Mouse (Mus musculus) spleen, postnatal 10 days (tissue): ENCODE measurements around the gene Onecut3.
A peak's percentile ranks its signal among the peaks of the same experiment; 100 is the strongest.

Source experiments
- DNase-seq, 2 experiments: peaks; one replicate each; pipeline ENCODE4 v3.0.0; 2021 to 2022; ENCODE audit warnings: low spot score in 2 of 2

Gene Onecut3

DNA sequence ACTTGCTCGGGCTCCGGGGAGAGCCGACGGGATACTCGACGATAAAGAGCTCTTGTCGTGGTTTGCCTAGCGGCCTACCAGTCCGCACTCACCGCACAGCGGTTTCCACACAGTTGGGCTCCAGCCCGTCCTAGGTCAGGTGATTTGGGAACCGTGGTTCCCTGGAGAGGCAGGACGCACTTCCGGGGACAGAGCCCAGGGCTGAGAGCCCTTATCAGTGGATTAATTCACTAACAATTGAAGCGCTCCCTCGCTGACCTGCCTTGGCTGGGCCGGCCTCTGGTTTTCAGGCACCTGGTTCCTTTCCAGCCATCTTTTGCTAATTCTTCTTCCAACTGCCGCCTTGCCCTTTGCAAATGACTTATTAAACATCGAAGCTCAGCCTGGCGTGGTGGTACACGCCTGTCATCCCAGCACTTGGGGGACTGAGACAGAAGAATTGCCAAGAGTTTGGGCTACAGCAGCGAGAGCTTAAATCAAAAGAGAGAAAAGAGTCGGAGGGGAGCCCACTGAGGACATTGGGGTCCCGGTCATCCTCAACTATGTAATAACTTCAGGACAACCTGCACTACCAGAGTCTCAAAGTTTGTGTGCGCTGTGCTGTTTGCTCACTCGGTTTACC is 9.1 kb downstream of the Onecut3 start:
- DNase-seq: no peak

DNA sequence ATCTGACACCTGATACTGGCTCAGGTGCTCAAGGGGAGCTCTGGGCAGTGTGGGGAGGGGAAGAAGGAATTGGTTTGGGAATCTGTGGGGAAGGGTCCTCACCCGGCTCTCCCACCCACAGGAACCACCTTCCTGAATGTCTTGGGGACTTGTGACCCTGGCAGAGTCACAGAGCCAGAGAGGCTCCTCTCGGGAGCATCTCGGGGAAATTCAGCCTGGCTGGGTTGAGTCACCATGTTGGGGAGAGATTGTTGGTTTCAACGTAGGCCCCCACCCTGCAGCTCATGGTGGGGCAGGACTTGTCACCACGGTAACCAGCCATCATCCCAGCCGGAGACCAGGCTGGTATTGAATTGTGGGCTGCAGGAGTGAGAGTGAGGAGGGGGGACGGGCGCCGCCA is 10.1 kb downstream of the Onecut3 start:
- no peak for DNase-seq

DNA sequence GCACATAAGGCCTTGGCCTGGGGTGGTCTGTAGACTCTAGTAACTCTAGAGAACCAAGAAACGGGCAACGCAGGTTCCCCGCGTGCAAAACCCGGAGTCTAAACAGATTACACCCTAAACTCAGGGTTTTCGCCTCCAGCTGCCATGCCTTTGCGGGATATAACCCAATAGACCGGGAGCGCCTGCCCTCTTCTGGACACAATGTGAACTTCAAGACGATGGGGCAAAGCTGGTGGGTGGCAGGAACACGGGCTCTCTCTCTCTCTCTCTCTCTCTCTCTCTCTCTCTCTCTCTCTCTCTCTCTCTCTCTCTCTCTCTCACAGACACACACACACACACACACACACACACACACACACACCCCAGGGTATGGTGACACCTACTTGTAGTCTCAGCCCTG is 11.6 kb downstream of the Onecut3 start:
- peak; percentile 69 to 88 for DNase-seq

DNA sequence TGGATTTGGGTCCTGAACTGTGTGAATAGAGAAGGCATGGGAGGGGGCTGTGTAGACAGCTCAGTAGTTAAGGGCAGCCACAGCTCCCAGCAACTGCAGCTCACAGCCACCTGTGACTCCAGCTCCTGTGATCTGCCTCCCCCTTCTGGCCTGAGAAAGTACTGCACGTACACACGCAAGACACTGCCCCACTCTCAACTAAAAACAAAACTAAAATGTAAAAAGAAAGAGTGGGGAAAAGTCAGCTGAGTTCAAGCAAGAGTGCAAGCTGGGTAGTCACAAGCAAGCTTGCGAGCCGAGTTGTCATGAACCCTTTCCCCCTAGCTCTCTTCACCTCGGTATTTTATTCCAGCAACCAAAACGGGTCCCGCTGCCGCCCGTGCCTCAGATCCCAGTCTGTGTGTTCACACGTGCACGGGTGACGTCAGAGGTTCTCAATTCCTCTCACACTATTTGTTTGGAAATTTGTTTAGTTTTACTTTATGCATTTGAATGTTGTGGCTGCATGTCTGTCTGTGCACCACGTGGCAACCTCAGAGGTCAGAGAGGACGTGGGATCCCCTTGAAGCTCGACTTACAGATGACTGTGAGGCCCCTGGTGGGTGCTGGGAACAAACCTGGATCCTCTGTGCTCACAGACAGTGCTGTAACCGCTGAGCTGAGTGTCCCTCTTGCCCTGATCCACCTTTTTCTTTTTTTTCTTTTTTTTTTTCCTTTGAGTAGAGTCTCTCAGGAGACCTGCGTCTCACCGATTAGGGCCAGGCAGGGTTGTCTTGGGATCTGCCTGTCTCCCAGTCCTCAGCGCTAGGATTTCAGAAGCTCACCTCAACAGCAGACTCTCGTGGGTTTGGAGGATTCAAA is 15.0 kb downstream of the Onecut3 start:
- DNase-seq: peak; percentile 87 to 94

DNA sequence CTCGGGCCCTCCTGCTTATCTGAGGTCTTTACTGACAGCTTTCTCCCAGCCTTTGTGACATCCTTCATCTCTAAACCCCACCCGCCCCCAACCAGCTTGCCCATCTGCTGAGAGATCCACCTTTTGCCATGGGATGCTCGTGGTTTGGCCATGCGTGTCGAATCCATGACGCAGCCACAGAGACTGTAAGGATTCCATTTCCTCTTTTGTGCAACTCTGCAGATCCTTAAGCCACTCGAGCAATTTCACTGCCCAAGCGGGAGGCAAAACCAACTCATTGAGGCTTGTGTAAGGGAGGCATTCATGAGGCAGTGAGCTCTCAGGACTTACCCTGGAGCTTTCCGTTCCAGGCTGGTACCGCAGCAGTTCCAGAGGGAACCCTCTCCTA is 15.6 kb downstream of the Onecut3 start:
- DNase-seq: no peak

DNA sequence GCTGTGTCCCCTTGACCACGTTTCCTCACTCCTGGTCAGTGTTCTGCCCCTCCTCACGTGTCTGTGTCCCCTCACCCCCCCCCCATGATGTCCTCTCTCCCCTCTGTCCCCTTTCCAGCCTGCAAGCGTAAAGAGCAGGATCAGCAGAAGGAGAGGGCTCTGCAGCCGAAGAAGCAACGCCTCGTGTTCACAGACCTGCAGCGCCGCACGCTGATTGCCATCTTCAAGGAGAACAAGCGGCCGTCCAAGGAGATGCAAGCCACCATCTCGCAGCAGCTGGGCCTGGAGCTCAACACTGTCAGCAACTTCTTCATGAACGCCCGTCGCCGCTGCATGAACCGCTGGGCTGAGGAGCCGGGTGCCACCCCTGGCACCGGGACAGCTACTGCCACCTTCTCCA is 19.1 kb downstream of the Onecut3 start:
- no peak for DNase-seq

DNA sequence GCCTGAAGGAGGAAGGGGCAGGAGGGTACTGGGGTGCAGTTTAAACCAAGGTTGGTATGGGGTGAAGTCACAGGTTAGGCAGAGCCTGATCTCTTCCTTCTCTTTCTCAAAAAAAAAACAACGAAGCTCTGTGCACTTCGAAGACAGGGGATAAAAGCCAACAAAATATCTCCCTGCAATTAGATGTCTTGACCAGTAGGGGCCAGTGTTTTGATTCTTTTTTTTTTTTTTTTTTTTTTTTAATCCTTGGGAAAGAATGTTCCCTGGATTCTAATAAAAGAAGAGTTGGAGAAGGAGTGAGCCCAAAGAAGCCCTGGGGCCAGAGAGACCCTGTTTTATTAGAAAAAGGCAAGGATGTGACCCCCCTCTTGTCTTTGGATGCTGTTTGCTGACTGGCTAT is 24.7 kb downstream of the Onecut3 start:
- DNase-seq: no peak

DNA sequence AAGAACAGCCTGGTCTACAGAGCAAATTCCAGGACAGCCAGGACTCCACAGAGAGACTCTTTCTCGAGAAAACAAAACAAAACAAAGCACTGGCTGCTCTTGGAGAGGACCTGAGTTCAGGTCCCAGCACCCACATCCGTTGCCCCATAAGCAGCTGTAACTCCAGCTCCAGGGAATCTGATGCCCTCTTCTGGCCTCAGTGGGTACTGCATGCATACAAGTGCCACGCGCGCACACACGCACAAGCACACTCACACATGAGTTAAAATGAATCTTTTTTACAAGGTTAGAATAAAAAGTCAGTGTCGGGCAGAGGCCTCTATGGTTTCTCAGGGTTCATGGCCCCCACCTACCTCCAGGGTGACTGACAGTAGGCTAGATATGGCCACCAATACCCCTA is 28.7 kb downstream of the Onecut3 start:
- peak in 1 of 2 experiments; percentile 58 for DNase-seq

DNA sequence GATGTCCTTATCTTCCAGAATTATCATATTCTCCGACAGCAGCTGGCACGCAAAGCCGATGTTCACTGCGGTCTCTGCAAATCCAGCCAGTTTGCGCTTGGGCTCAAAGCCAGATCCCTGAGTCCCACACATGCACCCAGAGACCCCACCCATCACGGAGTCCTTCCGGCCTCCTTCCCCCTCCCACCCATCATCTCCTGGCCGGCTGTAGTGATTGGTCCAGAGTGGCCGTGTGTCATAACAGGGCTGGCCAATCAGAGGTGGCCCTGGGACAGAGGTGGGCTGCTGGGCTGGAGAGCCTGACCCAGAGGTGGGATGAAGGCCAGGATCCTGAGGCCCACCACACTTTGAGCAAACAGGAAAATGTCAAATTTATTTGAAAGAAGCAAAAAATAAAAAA is 31.5 kb downstream of the Onecut3 start:
- no peak for DNase-seq

DNA sequence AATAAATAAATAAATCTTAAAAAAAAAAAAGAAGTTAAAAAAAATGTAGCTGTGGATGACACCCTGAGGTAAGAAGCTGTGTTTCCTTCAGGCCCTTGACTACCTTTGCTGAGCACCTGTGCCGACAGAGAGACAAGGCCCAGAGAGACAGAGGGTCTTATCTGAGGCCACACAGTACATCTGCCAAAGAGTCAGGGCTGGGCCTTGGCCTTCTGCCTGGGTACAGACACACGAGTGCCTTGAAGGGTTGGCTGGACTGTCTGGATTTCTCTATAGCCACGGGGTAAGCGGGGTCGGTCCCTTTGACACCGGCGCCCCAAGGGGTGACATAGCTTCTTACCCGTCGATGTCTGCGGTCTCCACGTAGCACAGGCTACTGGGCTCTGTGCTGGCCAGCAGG is 38.1 kb downstream of the Onecut3 start:
- peak in 1 of 2 experiments; percentile 63 for DNase-seq

DNA sequence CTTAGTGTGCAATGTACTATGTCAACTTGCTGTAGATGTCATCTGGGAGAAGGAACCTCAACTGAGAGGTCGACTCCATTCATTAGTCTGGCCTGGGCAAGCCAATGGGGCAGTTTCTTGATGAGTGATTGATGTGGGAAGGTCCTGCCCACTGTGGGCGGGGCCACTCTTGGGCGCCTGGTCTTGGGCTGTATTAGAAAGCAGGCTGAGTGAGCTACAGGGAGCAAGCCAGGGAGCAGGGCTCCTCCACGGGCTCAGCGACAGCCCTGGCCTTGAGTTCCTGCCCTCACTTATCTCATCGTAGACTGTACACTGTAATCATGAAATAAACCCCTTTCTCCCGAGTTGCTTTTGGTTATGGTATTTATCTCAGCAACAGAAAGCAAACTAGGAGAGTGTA is 39.1 kb downstream of the Onecut3 start:
- DNase-seq: peak; percentile 74 to 88

DNA sequence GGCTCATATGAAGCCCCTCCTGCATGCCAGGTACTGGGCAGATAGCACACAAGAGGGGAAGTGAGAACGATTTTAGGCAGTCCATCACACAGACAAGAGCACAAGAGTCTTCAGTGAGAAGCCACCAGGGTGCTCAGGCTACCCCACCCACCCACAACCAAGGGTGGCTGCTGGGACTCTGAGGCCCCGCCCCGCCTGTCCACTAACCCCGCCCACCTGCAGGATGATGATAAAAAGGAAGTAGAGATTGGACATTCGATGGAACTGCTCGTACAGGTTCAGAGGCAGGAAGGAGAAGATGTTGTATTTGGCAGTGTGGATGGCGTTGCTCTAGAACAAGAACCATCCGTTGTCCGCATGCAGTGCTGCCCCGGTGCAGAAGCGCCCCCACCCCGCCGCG is 40.4 kb downstream of the Onecut3 start:
- DNase-seq: peak; percentile 76 to 89

DNA sequence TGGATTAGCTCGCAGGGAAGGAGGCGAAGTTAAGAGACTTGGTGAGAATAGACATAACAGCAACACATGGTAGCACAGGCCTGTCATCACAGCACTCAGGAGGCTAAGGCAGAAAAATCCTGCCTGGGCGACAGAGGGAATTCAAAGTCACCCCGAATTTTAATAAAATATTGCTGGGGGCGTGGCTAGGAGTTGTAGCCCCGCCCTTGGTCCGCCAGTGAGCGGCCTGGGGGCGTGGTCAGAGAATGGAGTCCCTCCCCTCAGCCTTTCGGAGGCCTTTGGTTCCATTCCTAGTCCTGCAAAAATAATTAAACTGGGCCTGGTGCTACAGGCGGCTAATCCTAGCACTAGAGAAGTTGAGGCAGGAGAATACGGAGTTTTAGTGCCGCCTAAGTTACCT is 41.1 kb downstream of the Onecut3 start:
- DNase-seq: peak; percentile 74 to 90

DNA sequence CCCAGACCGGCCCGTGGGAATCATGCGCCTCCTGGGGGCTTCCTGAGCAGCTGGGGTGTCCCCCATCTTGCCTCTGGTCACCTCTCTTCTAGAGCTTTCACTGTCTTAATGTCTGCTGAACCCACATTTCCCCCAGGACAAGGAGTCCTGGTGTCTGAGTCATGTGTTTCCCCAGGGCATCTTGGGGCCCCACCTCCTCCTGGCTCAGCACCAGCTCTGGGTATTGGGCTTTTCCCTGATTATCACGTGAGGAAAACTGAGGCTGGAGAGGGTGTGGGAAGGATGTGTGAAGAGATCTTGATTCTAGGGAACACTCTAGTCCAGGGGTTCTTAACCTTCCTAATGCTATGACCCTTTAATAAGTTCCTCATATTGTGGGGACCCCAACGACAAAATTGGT is 43.5 kb downstream of the Onecut3 start:
- DNase-seq: no peak

DNA sequence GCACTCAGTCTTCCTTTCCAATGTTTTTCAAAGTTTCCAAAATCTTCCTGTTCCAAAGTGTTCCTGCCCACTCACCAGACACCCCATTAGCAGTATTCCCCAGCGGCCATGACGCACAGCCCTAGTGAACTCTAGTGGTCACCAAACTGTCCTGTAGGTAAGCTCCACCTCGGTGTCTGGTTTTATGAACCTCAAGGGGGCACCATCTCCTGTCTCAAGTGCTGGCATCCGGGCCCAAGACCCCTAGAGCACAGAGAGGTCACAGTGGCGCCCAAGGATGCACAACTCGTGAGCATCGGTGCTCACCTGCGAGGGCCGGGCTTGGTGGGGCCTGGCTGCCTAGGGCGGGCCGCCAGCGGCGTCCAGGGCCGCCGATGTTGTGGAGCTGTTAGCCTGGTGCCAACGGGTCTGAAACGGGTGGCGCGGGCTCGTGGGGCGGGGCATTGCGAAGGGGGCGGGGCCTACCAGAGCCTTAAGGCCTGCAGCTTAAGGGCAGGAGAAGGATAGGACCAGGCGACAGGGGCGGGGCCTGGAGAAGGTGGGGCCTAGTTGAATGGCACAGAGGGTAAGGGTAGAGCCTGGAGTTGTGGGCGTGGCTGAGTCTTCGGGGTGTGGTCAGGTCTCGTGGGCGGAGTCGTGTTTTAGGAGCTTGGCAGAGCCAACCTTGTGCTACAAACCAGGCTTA is 44.2 kb downstream of the Onecut3 start, which contains the start of gene Atp8b3:
Gene Atp8b3 (minus strand): TSS at position 415 of the 685 bp plus-strand sequence.
- peak; percentile 97 to 100 for DNase-seq

DNA sequence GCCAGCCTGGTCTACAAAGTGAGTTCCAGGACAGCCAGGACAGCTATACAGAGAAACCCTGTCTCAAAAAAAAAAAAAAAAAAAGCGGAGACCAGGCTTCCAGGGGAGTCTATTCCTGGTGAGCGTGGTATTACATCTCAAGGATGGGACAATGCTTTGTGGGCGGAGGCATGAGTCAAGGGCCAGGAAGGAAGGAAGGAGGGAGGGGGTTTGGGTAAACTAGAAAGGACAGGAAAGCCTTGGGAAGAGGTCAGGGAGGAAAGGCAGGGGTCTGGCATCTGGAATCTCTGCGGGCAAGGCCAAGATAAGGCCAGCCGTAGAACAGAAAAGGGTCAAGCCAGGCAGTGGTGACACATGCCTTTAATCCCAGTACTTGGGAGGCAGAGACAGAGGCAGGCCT is 44.9 kb downstream of the Onecut3 start:
- no peak for DNase-seq

DNA sequence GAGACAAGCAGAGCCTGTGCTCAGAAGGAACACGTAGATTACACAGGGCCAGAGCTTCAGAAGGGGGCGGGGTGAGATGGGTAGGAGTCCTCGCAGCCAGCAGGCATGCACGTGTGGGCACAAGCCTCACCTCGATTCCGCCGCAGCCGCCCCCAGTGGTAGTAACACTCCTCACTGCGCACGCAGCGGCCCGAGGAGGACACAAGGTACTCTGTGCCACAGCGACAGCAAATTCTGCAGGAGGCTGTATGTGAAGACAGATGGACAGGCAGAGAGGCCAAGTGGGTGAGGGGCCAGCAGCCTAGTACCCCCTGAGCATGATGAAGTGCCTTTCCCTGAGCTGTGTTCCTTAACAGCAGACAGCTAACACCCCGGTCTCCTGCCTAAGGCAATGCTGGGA is 49.2 kb downstream of the Onecut3 start:
- DNase-seq: no peak

DNA sequence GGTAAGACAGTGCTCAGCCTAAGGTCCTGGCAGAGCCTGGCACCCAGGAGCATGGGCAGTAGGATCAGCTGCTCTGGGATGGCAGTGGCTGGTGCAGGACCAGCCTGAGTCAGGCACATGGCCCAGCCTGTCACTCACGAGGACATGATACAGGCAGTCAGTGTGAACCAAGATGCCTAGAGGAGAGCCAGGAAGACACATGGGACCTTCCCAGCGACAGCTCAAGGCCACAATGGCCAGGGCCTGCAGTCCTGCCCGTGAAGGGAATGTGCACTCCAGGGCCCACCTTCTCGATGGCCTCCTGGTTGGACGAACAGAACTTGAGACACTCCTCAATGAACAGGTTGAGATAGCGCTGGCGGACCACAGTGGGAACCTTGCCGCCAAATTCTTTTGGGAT is 51.0 kb downstream of the Onecut3 start:
- DNase-seq: no peak

DNA sequence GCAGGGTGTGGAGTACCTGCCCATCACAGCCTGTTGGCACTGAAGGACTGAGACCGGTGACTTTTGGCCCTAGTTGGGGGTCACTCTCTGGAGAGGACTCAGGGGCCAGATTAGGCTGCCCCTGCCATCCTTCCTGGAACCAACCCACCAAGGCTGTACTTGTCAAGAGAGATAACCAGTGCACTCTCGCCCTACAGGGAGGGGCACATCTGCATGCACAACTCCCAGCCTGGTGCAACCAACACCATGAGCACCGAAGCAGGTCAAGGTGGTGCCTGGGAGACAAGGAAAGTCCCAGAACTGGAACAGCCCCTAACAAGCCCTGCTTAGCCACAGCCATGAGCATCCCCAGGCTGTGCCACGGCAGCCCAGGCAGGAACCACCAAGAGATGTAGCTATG is 52.3 kb downstream of the Onecut3 start:
- DNase-seq: no peak

DNA sequence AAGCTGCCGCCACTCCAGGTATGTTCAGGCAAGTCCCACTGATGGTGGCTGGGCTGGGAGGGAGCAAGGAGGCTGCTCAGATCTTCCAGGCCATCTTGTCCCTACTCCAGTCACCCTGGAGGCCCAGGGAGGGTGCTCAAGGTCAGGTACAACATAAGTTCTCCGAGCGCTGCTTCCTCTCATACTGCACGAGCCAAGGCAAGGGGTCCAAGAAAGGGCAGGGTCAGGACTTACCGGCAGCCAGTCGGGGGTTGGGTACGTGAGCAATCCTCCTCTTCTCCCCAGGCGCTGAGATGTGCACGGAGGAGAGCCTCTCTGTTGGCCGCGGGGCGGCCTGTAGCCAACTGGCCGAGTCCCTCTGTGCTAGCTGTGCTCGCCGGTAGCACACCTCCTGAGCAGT is 52.9 kb downstream of the Onecut3 start:
- DNase-seq: no peak

DNA sequence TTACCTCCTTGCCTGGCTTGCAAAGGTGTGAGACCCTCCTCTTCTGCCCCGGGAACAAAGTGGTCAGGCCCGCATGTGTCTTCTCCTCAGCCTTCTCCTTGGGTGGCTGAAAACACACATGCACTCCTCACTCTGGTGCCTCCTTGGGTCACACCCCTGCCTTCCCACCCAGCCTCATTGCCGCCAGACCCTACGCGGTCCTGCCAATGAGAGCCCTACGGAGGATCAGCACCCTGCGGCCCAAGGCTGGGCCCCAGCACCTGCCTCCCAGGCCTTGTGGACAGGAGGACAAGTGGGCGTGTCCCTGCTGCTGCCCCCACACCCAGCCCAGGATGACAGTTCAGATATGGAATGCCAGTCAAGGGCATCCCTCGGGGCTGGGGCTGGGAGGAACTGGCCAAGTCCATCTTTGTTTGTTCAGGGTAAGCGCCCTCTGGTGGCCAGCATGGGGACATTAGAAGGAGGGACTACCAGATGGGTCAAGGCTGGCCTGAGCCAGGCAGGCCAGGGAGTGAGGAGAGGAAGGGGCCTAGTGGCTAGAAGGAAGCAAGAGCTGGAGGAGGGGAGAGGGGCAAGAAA is 53.9 kb downstream of the Onecut3 start:
- DNase-seq: peak; percentile 72 to 84

DNA sequence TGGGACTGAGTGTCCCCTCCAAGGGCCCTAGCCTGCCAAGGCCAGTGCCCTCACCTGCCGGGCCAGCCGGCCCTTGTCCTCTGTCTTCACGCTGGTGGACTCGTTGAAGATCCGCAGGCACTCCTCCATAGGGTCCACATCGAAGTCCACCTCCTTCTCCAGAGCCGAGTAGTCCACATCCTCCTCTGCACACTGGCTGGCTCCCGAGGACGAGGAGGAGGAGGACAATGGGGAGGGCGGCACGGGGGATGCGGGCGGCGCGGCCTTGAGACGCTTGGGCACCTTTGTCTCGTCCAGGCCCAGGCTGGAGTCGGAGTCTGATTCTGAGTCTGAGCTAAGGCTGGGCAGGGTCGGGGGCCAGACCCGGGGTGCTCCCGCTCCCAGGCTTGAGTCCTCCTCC is 54.6 kb downstream of the Onecut3 start:
- no peak for DNase-seq
